Comparison of ENCODE assay signal across 8 mouse cellular contexts in genomic region chr3:86998433-86999414, GRCm38 (mm10). TPM values are rescaled to one million over a fixed set of nuclear protein-coding genes. Genes with fewer than 3 reads are reported as not detected.
DNase-seq lines count a peak whose midpoint lies in the region; ATAC-seq and TF ChIP-seq lines count a peak whose summit lies in the region.
"Not testable (repeated sequence)": the region's sequence is repeated elsewhere in the genome, so short reads cannot be mapped to it uniquely, and the experiment has no call there.

No protein-coding gene starts in this region.

- WGBS in forebrain, embryonic 16.5 days, result 2% methylated on average over 23 of the region's 24 CpGs
- WGBS in lung, embryonic 15.5 days, result 5% methylated on average over 24 of the region's 24 CpGs

- not testable (repeated sequence) for H3K36me3 ChIP-seq in MEL (ENCODE audit: control insufficient read depth in 1 of 2, insufficient read depth in 2 of 2, low read length in 2 of 2); forebrain, embryonic 16.5 days (ENCODE audit: control insufficient read depth, insufficient read depth); lung, embryonic 15.5 days

- DNase-seq in MEL (ENCODE audit: low read depth, low spot score), result peak; percentile 85
- DNase-seq in cerebellum, adult 18-20 months, result peak; percentile 38 to 46
- DNase-seq in layer of hippocampus, adult 9-10 months (ENCODE audit: low spot score), result peak; percentile 13
- DNase-seq in testis, postnatal 14 days (ENCODE audit: low spot score), result peak; percentile 53

- H3K9me3 ChIP-seq in MEL (replicated peaks; ENCODE audit: insufficient read depth, low read length); forebrain, embryonic 16.5 days (ENCODE audit: control insufficient read depth, low read length); lung, embryonic 15.5 days: not testable (repeated sequence)

- not testable (repeated sequence) for H3K27me3 ChIP-seq in MEL (ENCODE audit: control insufficient read depth in 1 of 2, insufficient read depth in 2 of 2, low read length in 2 of 2); forebrain, embryonic 16.5 days (replicated peaks; ENCODE audit: control insufficient read depth, insufficient read depth, low read length); lung, embryonic 15.5 days

- not testable (repeated sequence) for H3K27ac ChIP-seq in MEL (ENCODE audit: control insufficient read depth, low read depth, low read length)
- H3K27ac ChIP-seq in forebrain, embryonic 16.5 days (ENCODE audit: low read length), result peak overlapping the region; percentile 88
- H3K27ac ChIP-seq in lung, embryonic 15.5 days, result peak overlapping the region; percentile 94

- TF ChIP-seq EP300 in MEL (IDR thresholded peaks at IDR 0.05; ENCODE audit: low read depth in 1 of 2, low read length in 2 of 2), result not testable (repeated sequence)

- peak overlapping the region; percentile 68 to 99 for H3K4me3 ChIP-seq in MEL (ENCODE audit: control insufficient read depth in 1 of 2, insufficient read depth in 1 of 2, low read depth in 2 of 2, low read length in 2 of 2)
- peak overlapping the region; percentile 63 for H3K4me3 ChIP-seq in forebrain, embryonic 16.5 days (replicated peaks; ENCODE audit: low read length)
- H3K4me3 ChIP-seq in lung, embryonic 15.5 days, result peak overlapping the region; percentile 69

- peak overlapping the region; percentile 67 for H3K4me2 ChIP-seq in forebrain, embryonic 16.5 days (ENCODE audit: low read length)
- peak overlapping the region; percentile 72 for H3K4me2 ChIP-seq in lung, embryonic 15.5 days

- peak; percentile 100 for ATAC-seq in forebrain, embryonic 16.5 days
- ATAC-seq in hematopoietic stem cell, adult 5-6 weeks (replicated peaks in 1 of 2; ENCODE audit: insufficient read depth in 1 of 2, low FRiP score in 2 of 2, low TSS enrichment in 1 of 2, low read depth in 1 of 2, poor library complexity in 2 of 2, severe bottlenecking in 2 of 2), result peak; percentile 86 to 91
- peak; percentile 97 for ATAC-seq in lung, embryonic 15.5 days (ENCODE audit: borderline replicate concordance, extremely low read depth, low FRiP score, low TSS enrichment)
- ATAC-seq in neutrophil, adult 5-6 weeks (ENCODE audit: extremely low read depth, insufficient number of reproducible peaks, low FRiP score, poor library complexity, severe bottlenecking), result peak; percentile 66

- not testable (repeated sequence) for H3K79me2 ChIP-seq in MEL (ENCODE audit: control insufficient read depth, insufficient read depth, low read length, poor library complexity)

- TF ChIP-seq RAD21 in MEL (IDR thresholded peaks at IDR 0.05; ENCODE audit: low read depth, low read length), result not testable (repeated sequence)

- peak overlapping the region; percentile 46 for H3K9ac ChIP-seq in MEL (ENCODE audit: control insufficient read depth, low read depth, low read length, poor library complexity, severe bottlenecking)
- H3K9ac ChIP-seq in forebrain, embryonic 16.5 days (replicated peaks; ENCODE audit: low read depth, low read length), result peak overlapping the region; percentile 86
- H3K9ac ChIP-seq in lung, embryonic 15.5 days, result peak overlapping the region; percentile 66

- H3K4me1 ChIP-seq in MEL (ENCODE audit: control insufficient read depth in 1 of 2, insufficient read depth in 2 of 2, low read length in 2 of 2); forebrain, embryonic 16.5 days (replicated peaks; ENCODE audit: control insufficient read depth, insufficient read depth, low read length): not testable (repeated sequence)
- 0 out of 2 replicates have a peak, but pooled peaks cover 10% of the 10 kb centered on the region for H3K4me1 ChIP-seq in lung, embryonic 15.5 days

- TF ChIP-seq CTCF in MEL (IDR thresholded peaks at IDR 0.05 in 2 of 3, conservative IDR thresholded peaks at IDR 0.05 in 1 of 3; ENCODE audit: control insufficient read depth in 1 of 3, insufficient read depth in 1 of 3, low read depth in 2 of 3, low read length in 3 of 3, poor library complexity in 1 of 3, severe bottlenecking in 1 of 3), result not testable (repeated sequence)

- not testable (repeated sequence) for TF ChIP-seq POLR2A in MEL (IDR thresholded peaks at IDR 0.05; ENCODE audit: control insufficient read depth in 1 of 2, insufficient read depth in 1 of 2, low read depth in 1 of 2, low read length in 2 of 2, poor library complexity in 1 of 2)

TF ChIP-seq in MEL, 35 proteins besides CTCF, POLR2A, EP300 and RAD21:
- TF ChIP-seq SIN3A (IDR thresholded peaks at IDR 0.05; ENCODE audit: low read length), result peak; percentile 69
- peak; percentile 92 for TF ChIP-seq ELF1 (IDR thresholded peaks at IDR 0.05; ENCODE audit: low read depth, low read length)
- peak; percentile 46; the same call in 1 of the 2 replicates for TF ChIP-seq TBP (IDR thresholded peaks at IDR 0.05; ENCODE audit: low read depth, low read length)

RNA-seq across cellular contexts. Expression of gene Cd1d1, which starts 0.5 kb away (rescaled TPM):
- total RNA-seq in MEL (2012; rRNA removed), result 1.1 and 1.8 TPM in 2 replicates
- 1 to 10 TPM in 1 of 2 experiments, not detected in 1; 1.6 TPM for polyA plus RNA-seq in MEL (2012; ENCODE audit: insufficient read depth in 1 of 2, insufficient read length in 2 of 2, low read depth in 1 of 2, low replicate concordance in 2 of 2, missing spikeins in 1 of 2)
- 69.8 and 80.4 TPM in 2 replicates for polyA plus RNA-seq in forebrain, embryonic 16.5 days (2015; fragmentation: Nextera tagmentation; extraction: Ambion mirVana)
- total RNA-seq in hematopoietic stem cell, adult 5-6 weeks (2017), result 52.9 and 84.5 TPM in 2 replicates
- polyA plus RNA-seq in lung, embryonic 15.5 days (2015; fragmentation: Nextera tagmentation; extraction: Ambion mirVana), result 38.4 and 40.8 TPM in 2 replicates
- 35.3 and 41.1 TPM in 2 replicates for total RNA-seq in neutrophil, adult 5-6 weeks (2017)

Comparison
In these comparisons a context has a peak if more than half of its experiments do, and no peak if none do; other contexts are left out.
1. DNase-seq: peak in every context shown above with its lines; median percentile 85 in MEL; 53 in testis, postnatal 14 days; 42 in cerebellum, adult 18-20 months; 13 in layer of hippocampus, adult 9-10 months.
2. RNA of gene Cd1d1, which starts 0.5 kb away (total RNA-seq): 52.9 to 84.5 TPM in hematopoietic stem cell, adult 5-6 weeks and 35.3 to 41.1 TPM in neutrophil, adult 5-6 weeks; 1.1 to 1.8 TPM in MEL; every median in the first group is over 10 times any median in the second.
3. Peak in every context shown above with its lines, with median percentiles within 50 percentile points of each other: H3K4me3 ChIP-seq, H3K9ac ChIP-seq and ATAC-seq.